Mouse (Mus musculus): ENCODE results near the gene Olfr393. TPM values are rescaled to one million over a fixed set of nuclear protein-coding genes. Genes with fewer than 3 reads are reported as not detected.

Olfr393 gene
- total RNA-seq (2023), result not detected

GRCm38 (mm10) chr11:73851354-73851753, at the start of gene Olfr393:
Gene Olfr393, minus strand, starts transcription at chr11:73851454.

GRCm38 (mm10) chr11:73890671-73891070, 39.4 kb upstream of the Olfr393 start, which contains the start of gene Olfr394:
Gene Olfr394, minus strand, starts transcription at chr11:73890771.

GRCm38 (mm10) chr11:73816949-73817348, 34.3 kb downstream of the Olfr393 start, which contains the start of gene Olfr392:
Gene Olfr392, minus strand, starts transcription at chr11:73817049.

GRCm38 (mm10) chr11:73802952-73803351, 48.3 kb downstream of the Olfr393 start, which contains the start of gene Olfr391-ps:
Gene Olfr391-ps, minus strand, starts transcription at chr11:73803052.

Other genes with a start within 250 kb of the Olfr393 start
- not detected for gene Zfp735, start 162.7 kb downstream of the Olfr393 start, total RNA-seq (2023)
- gene Olfr389, start 70.7 kb downstream of the Olfr393 start, total RNA-seq (2023), result not detected
- not detected for gene Olfr390, start 68.5 kb downstream of the Olfr393 start, total RNA-seq (2023)
- gene Olfr391-ps, start 48.4 kb downstream of the Olfr393 start, total RNA-seq (2023), result not detected
- gene Olfr392, start 34.4 kb downstream of the Olfr393 start, total RNA-seq (2023), result not detected
- not detected for gene Olfr394, start 39.3 kb upstream of the Olfr393 start, total RNA-seq (2023)
- not detected for gene Olfr395, start 57.8 kb upstream of the Olfr393 start, total RNA-seq (2023)
- gene Olfr23, start 85.2 kb upstream of the Olfr393 start, total RNA-seq (2023), result not detected
- gene Olfr397, start 109.4 kb upstream of the Olfr393 start, total RNA-seq (2023), result not detected
- not detected for gene Olfr398, start 139.0 kb upstream of the Olfr393 start, total RNA-seq (2023)
- gene Olfr139, start 205.1 kb upstream of the Olfr393 start, total RNA-seq (2023), result not detected
- not detected for gene Olfr399, start 205.2 kb upstream of the Olfr393 start, total RNA-seq (2023)
- gene Zfp616, start 218.5 kb upstream of the Olfr393 start, total RNA-seq (2023), result not detected

Measured in CD8-positive naive resting alpha-beta T cell, adult 57 days (primary cell).